Mouse (Mus musculus): ENCODE measurements around the gene Top2a.

Top2a gene

DNA sequence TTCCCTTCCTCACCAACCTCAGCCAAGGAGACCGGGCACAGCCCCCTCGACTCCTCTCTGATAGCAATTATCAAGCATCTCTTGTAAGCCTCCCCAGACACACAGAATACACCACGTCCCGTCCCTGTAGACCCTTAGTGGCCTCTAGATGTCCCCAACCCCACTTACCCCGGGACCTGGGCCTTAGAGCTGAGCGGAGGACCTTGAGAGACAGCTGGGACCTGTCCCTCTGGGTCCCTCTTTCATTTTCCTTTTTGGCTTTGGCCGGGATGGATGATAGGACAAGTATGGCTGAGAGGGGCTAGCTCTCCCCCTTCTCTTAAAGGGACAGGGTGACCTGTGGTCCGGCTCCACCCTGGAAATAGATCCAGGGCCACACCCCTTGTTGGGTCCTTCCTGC lies 40.4 kb downstream of the Top2a start:
- no peak for DNase-seq (ENCODE audit: low spot score in 2 of 2)

DNA sequence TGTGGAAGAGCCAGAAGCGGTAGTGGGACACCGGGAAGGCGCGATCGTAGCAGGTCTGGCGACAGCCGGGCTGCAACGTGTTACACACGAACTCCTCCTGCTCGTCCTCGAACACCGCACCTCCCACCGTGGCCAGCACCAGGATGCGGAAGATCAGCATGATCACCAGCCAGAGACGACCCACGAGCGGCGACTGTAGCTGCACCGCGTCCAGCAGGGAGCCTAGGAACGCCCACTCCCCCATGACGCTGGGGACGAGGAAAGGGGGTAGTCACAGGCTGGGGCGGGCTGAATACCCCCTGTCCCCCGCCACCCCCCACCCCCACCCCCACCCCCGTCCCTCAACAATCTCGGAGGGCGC lies 41.2 kb downstream of the Top2a start, which contains the start of gene Gjd3:
Gjd3 (minus strand) TSS at position 244 of the 361 bp plus-strand sequence.
- no peak for DNase-seq (ENCODE audit: low spot score in 2 of 2)

DNA sequence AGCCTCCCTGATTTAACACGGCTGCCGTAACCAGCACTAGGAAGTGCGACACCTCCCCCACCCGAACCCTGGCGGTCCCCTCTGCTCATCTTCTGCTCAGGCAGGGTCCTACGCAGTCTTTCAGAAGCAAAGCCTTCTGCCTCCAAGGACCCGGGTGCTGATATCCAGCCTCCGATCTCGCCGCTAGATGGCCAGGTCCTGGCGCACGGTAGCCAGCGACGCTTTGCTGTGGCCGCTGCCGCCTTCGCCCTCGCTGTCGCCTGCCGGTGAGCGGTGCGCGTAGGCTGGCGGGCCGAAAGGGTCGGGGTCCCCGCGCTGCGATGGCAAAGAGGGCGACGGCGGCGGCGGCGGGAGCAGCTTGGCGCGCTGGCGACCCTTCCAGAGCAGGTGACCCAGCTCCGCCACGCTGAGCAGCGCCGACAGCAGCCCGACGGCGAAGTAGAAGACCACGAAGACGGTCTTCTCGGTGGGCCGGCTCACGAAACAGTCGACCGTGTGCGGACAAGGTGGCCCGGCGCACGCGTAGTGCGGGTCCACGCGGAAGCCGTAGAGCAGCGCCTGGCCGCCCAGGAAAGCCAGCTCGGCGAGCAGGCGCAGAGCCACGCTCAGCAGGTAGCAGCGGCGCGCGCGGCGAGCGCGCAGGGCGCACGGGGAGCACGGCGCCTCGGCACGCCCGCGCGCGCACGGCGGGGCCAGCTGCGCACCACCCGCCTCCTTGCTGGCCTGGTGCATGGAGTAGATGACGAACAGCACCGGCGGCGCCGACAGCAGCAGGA lies 41.8 kb downstream of the Top2a start:
- peak; percentile 64 to 75 for DNase-seq (ENCODE audit: low spot score in 2 of 2)

DNA sequence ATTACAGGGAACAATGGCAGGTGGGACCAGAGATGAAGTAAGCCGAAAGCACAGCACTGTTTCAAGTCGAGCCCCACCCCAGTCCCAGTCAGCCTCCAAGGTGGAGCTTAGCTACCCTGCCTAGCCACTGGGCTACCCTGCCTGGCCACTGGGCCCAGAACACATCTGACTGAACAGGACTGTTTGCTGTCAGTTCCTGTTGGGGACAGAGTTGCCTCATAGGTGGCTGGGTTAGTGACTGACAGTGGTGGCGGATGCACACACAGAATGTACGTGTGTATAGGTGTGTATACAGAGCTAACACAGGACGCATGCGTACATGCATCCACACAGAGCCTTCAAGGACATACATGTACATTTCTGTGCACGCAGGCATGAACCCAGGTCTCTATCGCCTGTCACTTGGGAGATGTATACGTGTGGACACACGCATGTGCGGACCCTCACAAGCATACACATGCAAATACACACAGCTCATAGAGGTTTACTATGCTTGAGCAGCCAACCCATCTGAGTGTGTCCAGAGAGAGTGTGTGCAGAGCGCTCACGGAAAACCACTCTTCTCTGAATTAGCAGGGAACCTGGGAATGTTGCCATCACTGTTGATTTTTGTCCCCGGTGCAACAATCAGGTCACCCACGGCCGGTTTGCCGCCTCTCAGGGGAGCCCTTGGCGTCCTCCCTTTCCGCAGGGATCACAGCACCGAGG lies 42.5 kb downstream of the Top2a start:
- no peak for DNase-seq (ENCODE audit: low spot score in 2 of 2)

GRCm38 (mm10) chr11:98979356-98979755 lies 44.6 kb downstream of the Top2a start:
- no peak for DNase-seq (ENCODE audit: low spot score in 2 of 2)

GRCm38 (mm10) chr11:98978526-98979148 lies 45.4 kb downstream of the Top2a start:
- DNase-seq (ENCODE audit: low spot score in 2 of 2) = no peak

- DNase-seq (ENCODE audit: low spot score in 2 of 2) = peak; percentile 84 to 88
Observed at GRCm38 (mm10) chr11:98974871-98975719, 48.9 kb downstream of the Top2a start.

DNA sequence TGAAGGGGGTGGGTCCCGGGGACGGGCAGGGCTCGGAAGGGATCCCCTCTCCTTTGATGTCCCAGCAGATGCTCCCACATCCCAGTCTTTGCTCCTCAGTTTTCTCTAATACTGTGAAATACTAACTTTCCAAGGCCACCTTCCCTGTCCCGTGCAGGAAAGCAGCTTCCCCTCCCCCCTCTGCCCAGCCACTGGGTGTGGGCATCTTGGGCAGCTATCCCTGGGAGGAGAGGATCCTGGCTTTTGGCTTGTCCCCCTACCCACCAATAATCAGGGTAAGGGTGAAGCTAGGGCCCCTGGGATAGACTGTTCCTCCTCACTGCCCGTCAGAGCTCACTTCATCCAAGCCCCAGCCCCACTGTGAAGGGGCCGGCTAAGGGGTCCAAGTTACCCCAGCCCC lies 49.8 kb downstream of the Top2a start:
- DNase-seq (ENCODE audit: low spot score in 2 of 2) = no peak

DNA sequence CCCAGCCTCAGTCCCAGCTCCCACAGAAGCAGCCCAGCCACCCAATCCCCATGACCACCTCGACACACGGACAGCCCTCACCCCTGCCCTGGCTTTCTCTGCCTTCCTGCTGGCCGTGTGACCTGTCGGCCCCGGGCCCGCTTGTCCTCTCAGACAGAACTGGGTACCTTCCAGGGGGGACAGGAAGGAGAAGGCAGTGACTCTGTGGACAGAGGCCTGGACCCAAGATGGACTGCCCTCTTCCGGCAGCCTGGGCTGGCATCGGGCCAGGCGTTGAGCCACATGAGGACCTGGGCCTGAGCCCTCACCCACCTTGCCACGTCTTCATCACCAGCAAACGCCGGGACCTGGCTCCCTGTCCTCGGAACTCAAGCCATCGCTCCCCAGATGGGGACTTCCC lies 50.4 kb downstream of the Top2a start:
- DNase-seq (ENCODE audit: low spot score in 2 of 2) = no peak

GRCm38 (mm10) chr11:98972801-98973360 lies 51.1 kb downstream of the Top2a start:
- no peak for DNase-seq (ENCODE audit: low spot score in 2 of 2)

DNA sequence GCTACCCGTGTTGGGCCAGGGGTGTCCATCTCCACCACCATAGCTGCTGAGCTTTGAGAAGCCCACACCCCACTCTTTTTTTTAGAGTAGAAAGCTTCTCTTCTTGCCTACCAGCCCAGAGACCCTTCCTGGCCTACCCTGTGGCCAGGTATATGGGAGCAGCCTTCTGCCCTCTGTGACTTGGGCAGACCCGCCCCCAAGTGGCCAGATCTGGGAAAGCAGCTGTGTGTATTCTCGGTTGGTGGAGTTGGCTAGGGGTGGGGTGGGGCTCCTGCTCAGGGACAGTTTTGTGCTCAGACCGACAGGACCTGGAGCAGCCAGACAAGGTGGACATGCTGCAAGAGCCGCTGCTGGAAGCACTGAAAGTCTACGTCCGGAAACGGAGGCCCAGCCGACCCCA lies 51.8 kb downstream of the Top2a start:
- DNase-seq (ENCODE audit: low spot score in 2 of 2) = peak; percentile 84 to 87

GRCm38 (mm10) chr11:98971316-98972031 lies 52.5 kb downstream of the Top2a start:
- no peak for DNase-seq (ENCODE audit: low spot score in 2 of 2)

DNA sequence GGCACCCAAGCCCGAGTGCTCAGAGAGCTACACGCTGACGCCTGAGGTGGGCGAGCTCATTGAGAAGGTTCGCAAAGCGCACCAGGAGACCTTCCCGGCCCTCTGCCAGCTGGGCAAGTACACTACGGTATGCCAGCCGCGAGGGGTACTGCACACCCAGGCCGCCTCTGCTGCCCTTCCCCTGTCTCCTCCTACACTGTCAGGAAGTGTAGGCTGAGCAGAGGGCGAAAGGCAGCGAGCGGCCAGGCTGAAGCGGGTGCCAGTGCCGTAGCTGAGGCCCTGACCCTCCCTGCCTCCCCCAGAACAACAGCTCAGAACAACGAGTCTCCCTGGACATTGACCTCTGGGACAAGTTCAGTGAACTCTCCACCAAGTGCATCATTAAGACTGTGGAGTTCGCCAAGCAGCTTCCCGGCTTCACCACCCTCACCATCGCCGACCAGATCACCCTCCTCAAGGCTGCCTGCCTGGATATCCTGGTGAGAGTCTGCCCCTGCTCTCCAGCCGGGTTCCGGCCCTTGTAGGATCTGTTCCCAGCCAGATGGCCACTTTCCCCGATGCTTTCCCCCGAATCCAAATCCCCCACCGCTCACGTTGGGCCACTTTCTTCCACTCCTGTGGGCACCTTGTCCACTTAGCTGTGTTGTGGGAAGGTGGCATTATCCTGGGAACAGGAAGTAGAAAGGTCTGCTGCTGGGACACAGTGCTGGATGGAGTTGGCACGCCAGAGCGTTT lies 53.6 kb downstream of the Top2a start:
- DNase-seq (ENCODE audit: low spot score in 2 of 2) = no peak

DNA sequence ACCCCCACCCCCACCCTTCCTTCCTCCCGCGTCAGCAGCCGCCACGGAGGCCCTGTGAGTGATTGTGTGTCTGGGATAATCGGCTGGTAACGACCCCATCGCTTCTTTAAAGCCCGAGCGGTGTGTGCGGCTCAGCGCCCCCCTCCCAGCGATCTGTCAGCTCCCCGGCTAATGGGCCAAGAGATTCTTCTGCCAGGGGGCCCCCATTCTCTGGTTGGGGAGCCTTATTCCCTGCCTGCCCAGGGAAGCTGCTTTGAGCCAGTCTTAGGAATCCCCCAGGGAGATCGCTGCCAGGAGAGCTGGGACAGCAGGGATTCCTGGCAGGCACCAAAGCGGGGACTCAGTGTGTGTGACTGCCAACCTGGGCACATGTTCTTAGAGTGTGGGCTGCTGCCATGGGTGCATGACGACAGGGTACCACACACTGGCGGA lies 54.5 kb downstream of the Top2a start:
- DNase-seq (ENCODE audit: low spot score in 2 of 2) = peak; percentile 70 to 83

DNA sequence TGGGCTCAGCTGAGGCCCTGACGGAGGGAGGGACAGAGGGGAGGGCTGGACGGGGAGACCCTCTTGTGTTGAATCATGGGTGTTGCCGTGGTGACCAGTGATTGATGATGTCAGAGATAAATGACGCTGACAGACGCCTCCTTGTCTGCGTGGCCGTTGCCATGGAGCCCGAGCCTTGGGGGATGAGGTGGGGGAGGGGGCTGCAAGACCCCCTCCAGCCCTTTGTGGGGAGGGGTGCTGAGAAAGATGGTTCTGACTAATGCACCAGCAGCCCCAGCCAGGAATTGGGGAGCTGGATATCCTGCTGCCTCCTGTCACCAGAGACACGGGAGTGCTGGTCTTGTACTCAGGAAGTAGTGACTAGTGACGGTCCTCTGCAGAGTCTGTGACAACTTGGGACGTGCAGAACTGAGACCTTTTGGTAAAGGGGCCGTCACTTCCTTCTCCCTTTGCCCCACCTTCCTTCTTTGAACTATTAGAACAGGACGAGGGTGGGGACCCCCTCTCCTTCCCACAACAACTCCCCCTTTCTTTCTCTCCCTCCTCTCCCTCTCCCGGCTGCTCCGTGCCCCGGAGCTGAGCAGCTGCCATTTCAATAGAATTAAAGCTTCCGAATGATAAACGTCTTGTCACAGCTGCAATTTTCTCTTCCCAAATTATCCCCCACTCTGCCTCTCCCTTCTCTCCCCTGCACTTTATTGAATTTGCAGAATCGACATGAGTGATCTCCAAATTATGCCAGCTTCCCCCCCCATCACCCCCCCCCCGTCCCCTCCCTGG lies 55.1 kb downstream of the Top2a start:
- no peak for DNase-seq (ENCODE audit: low spot score in 2 of 2)

DNA sequence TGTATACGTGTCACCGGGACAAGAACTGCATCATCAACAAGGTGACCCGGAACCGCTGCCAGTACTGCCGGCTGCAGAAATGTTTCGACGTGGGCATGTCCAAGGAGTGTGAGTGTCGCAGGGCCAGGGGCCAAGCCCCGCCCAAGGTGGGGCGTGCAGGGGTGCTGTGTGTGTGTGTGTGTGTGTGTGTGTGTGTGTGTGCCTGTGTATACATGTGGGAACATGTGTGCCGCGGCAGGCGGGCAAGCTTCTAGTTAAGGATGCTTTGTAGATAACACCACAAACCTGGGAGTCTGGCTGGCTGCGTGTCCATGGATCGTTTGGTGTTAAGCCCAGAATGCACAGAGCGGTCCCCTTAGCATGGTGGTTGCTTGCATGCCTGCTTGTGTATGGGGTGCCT lies 55.9 kb downstream of the Top2a start:
- no peak for DNase-seq (ENCODE audit: low spot score in 2 of 2)

DNA sequence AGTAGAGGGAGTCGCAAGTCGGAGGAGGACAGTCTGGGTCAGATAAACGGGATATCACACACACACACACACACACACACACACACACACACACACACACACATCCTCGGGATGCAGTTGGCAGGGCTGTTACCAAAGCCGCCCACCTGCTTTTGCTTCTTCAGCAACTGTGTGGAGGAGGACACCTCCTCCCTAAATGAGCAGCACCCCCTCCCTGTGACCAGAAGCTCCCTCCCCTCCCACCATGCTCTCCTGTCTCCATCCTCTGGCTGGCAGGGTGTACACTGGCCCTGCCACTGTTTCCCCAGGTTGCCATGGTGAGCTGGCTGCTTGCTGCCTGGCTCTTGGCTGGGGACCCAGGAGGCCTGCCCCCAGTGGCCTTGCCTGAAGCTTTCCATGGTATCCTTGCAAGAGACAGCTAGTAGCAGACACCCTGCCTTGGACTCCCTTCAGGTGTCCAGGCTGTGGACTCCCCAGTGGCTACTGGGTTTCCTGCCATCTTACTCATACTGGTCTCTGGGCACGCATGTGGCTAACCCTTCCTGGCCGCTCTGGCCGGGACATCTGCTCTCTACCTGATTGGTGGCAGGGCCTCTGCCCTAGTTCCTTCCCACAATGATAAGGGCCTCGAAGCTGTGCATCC lies 57.4 kb downstream of the Top2a start:
- peak; percentile 70 to 75 for DNase-seq (ENCODE audit: low spot score in 2 of 2)

GRCm38 (mm10) chr11:98965416-98966077 lies 58.4 kb downstream of the Top2a start:
- DNase-seq (ENCODE audit: low spot score in 2 of 2) = no peak

All from frontal cortex, postnatal 36 days (tissue).